Mouse (Mus musculus) midbrain, postnatal 0 days (tissue): ENCODE measurements at regions not wholly inside any gene's neighbourhood (a gene's known extent, or its start where the extent isn't known, plus 50 kb on each side); places are given as distances from the start of the nearest gene placed in this dataset.

Experiments used
- ATAC-seq: fragments of 200-750 bp; cut with Nextera tagmentation; 2 replicates; pipeline ENCODE4 v1.8.0; 2017; ENCODE audit warnings: moderate number of reproducible peaks, mild to moderate bottlenecking, moderate TSS enrichment, moderate library complexity; ENCODE audit not compliant: low FRiP score
- DNase-seq: peaks from one replicate; pipeline ENCODE4 v3.0.0-alpha.2; 2015; ENCODE audit warnings: low spot score
- H3K27ac ChIP-seq: fragments of 300-500 bp; sonication (generic); 2 replicates; pipeline ENCODE4 v1.5.1; 2014; ENCODE audit warnings: low read depth, mild to moderate bottlenecking, low read length, mixed read lengths
- H3K27me3 ChIP-seq: fragments of 300-500 bp; sonication (generic); 2 replicates; pipeline ENCODE4 v1.6.1; 2014; ENCODE audit warnings: low read length, control low read depth, mixed read lengths; ENCODE audit not compliant: insufficient read depth
- H3K36me3 ChIP-seq: fragments of 300-500 bp; sonication (generic); 2 replicates; pipeline ENCODE4 v1.6.1; 2014; ENCODE audit warnings: low read length, control low read depth, mixed read lengths; ENCODE audit not compliant: insufficient read depth
- H3K4me1 ChIP-seq: fragments of 300-500 bp; sonication (generic); 2 replicates; pipeline ENCODE4 v1.6.1; 2014; ENCODE audit warnings: mild to moderate bottlenecking, control low read depth, antibody characterized with exemption, low read length, mixed read lengths; ENCODE audit not compliant: insufficient read depth
- H3K4me2 ChIP-seq: fragments of 300-500 bp; sonication (generic); 2 replicates; pipeline ENCODE4 v1.6.1; 2014; ENCODE audit warnings: low read depth, mild to moderate bottlenecking, low read length, mixed read lengths; ENCODE audit not compliant: poor library complexity, severe bottlenecking
- H3K4me3 ChIP-seq: fragments of 300-500 bp; sonication (generic); 2 replicates; pipeline ENCODE4 v1.5.1; 2014; ENCODE audit warnings: low read depth, mild to moderate bottlenecking, low read length, moderate library complexity
- H3K9ac ChIP-seq: fragments of 300-500 bp; sonication (generic); replicated peaks from 2 replicates; pipeline ENCODE4 v1.6.1; 2014; ENCODE audit warnings: mild to moderate bottlenecking, low read length, moderate library complexity, mixed read lengths; ENCODE audit not compliant: poor library complexity, severe bottlenecking
- H3K9me3 ChIP-seq: fragments of 300-500 bp; sonication (generic); 2 replicates; pipeline ENCODE4 v1.6.1; 2016; ENCODE audit warnings: low read length, control low read depth
- CTCF ChIP-seq: IDR thresholded peaks from 2 replicates; pipeline ENCODE4 v1.5.1; 2016; ENCODE audit warnings: antibody characterized with exemption, mild to moderate bottlenecking
- WGBS: fragments of 180-500 bp; shearing (Covaris S2); extraction: QIAGEN DNeasy Blood & Tissue Kit; methylation state at CpG from one replicate; pipeline ENCODE4 v1.1.7; 2014; 5-methylcytosine and 5-hydroxymethylcytosine counted together

DNA sequence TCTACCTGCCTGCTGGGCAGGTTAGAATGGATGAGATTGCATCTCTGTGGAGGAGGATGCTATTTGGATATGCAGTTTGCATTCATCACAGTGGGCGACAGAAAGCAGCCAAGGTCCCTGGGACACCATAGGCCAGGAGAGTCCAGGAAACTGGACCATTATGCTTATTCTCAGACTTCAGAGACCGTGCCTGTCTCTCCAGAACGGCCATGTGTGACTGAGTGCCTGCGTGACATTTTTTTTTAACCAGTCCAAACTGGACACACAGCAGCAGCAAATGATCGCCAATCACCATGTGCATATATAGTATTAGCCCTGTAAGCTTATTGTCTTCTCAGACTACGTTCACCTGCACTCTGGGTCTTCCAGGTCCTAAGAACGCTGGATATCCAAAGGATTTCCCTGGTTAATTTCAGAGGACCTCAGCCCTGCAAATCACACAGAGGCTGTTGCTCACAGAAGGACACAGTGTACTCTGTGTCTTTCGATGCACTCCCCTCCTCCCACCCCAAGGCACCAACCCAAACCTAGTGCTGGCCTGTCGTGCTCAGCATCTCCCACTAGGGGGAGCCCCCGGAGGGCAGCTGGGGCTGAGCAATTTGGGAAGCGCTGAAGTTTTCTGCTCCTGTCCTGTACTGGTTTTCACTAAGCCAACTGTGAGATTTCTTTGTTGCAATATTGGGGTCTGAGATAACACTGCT is 312.9 kb upstream of the Ubash3b start:
- no peak overlapping the region for H3K9ac ChIP-seq
- H3K27me3 ChIP-seq, result no peaks in the 10 kb centered on the region
- no peaks in the 10 kb centered on the region for H3K9me3 ChIP-seq
- TF ChIP-seq CTCF, result peak; percentile 97
- DNase-seq (peak; percentile 89), ATAC-seq (peak; percentile 88)
- H3K4me3 ChIP-seq, result no peak overlapping the region
- 32% methylated on average over 11 of the region's 11 CpGs for WGBS
- H3K27ac ChIP-seq, result peak overlapping the region; percentile 57
- no peaks in the 10 kb centered on the region for H3K36me3 ChIP-seq
- H3K4me2 ChIP-seq, result peak overlapping the region; percentile 34
- peaks cover 2% of the 10 kb centered on the region for H3K4me1 ChIP-seq

DNA sequence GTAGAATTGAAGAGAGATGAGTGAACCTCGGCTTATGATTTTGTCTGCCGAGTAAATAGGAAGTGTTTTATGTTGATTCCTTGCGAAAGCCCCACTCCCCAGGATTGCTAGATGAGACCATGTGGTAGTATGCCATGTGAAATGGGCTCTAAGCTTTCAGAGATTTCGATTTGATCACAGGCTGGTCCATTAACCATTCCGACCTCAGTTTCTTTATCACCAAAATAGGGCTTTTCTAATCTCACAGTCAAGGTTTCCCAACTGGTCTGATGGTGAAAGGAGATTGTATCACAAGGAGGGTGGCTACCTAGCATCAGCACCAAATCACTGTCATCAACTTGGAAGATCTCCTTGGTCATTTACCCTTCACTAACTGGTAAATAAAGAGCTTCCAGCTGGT is 312.0 kb upstream of the Ubash3b start:
- no peak overlapping the region for H3K9ac ChIP-seq
- no peaks in the 10 kb centered on the region for H3K9me3 ChIP-seq
- no peak overlapping the region for H3K4me3 ChIP-seq
- H3K4me2 ChIP-seq, result no peak overlapping the region
- 0 out of 2 replicates have a peak overlapping the region, but pooled peaks have one; percentile 57 for H3K27ac ChIP-seq
- ATAC-seq (no peak), DNase-seq (no peak)
- H3K27me3 ChIP-seq, result no peaks in the 10 kb centered on the region
- no peaks in the 10 kb centered on the region for H3K36me3 ChIP-seq
- WGBS, result 86% methylated on average over 5 of the region's 5 CpGs
- TF ChIP-seq CTCF, result no peak
- peaks cover 2% of the 10 kb centered on the region for H3K4me1 ChIP-seq

DNA sequence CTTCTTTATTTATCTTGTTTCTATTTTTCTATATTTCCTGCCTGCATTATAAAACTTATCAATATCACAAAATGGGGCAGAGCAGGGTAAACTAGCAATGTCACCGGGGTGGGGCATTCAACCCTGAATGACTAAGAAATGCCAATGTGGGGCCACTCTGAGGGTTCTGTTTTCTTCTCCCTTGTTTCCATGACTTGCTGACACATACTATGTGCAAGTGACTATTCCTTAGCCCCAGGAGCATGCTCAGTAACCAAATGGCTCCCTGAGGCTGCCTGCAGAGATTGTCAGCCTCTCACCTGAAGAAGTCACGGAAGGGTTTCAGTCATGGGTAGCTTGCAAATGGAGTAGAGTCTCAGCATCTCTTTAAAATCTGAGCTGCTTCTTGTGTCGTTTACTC is 309.8 kb upstream of the Ubash3b start:
- TF ChIP-seq CTCF, result no peak
- Histone ChIP-seq H3K9me3 (no peaks in the 10 kb centered on the region), H3K36me3 (no peaks in the 10 kb centered on the region), H3K27me3 (no peaks in the 10 kb centered on the region), H3K4me1 (peaks cover 2% of the 10 kb centered on the region), H3K4me3 (no peak overlapping the region), H3K4me2 (no peak overlapping the region), H3K27ac (no peak overlapping the region), H3K9ac (no peak overlapping the region)
- no peak for DNase-seq
- no peak for ATAC-seq
- WGBS, result 95% methylated on average over 3 of the region's 3 CpGs

DNA sequence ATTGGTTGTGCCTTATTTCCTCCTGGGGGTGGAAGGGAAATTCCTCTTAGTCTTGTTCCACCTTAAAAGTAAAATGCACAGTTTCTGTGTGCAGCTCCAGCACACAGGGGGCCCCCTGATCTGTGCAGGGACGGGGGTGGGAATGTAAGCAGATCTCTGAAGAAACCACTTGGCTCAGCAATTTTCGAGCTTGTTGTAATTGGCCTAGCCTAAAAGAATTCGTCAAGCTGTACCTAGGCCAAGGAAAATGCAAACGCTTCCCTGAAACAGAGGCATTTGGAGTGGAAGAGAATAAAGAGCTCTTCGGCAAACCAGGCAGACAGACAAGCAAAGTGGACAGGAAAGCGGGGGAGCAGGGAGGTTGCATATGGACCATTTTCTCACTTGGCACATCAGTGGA is 308.5 kb upstream of the Ubash3b start:
- Histone ChIP-seq H3K4me3 (no peak overlapping the region), H3K4me2 (no peak overlapping the region), H3K9me3 (no peaks in the 10 kb centered on the region), H3K36me3 (no peaks in the 10 kb centered on the region), H3K4me1 (peaks cover 1% of the 10 kb centered on the region), H3K9ac (no peak overlapping the region), H3K27me3 (no peaks in the 10 kb centered on the region), H3K27ac (peak overlapping the region; percentile 34; the same call in 1 of the 2 replicates)
- no peak for ATAC-seq
- 51% methylated on average over 6 of the region's 6 CpGs for WGBS
- TF ChIP-seq CTCF, result no peak
- DNase-seq, result peak; percentile 46

DNA sequence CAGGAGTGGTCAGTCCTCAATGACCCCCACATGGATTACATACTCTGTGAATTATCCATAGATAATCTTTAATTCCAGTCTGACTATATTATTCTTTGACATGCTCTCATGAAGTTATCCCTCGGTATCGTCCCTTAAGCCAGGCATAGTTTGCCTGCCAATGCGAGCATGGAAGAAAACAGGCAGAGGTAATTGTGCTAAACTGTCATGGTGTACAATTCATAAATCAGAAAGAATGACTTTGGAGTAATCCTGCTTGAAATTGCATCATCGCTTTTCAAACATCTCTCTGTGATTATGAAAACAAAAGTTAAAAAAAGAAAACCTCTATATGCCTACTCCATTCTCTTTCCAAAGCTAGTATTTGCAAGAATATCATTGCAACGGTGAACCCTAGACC is 307.9 kb upstream of the Ubash3b start:
- H3K9ac ChIP-seq, result no peak overlapping the region
- H3K4me3 ChIP-seq, result no peak overlapping the region
- ATAC-seq (no peak), DNase-seq (no peak)
- H3K4me2 ChIP-seq, result no peak overlapping the region
- no peaks in the 10 kb centered on the region for H3K9me3 ChIP-seq
- WGBS, result 60% methylated on average over 5 of the region's 5 CpGs
- TF ChIP-seq CTCF, result no peak
- no peaks in the 10 kb centered on the region for H3K27me3 ChIP-seq
- no peak overlapping the region for H3K27ac ChIP-seq
- H3K36me3 ChIP-seq, result no peaks in the 10 kb centered on the region
- no peaks in the 10 kb centered on the region; the same call in 1 of the 2 replicates for H3K4me1 ChIP-seq

DNA sequence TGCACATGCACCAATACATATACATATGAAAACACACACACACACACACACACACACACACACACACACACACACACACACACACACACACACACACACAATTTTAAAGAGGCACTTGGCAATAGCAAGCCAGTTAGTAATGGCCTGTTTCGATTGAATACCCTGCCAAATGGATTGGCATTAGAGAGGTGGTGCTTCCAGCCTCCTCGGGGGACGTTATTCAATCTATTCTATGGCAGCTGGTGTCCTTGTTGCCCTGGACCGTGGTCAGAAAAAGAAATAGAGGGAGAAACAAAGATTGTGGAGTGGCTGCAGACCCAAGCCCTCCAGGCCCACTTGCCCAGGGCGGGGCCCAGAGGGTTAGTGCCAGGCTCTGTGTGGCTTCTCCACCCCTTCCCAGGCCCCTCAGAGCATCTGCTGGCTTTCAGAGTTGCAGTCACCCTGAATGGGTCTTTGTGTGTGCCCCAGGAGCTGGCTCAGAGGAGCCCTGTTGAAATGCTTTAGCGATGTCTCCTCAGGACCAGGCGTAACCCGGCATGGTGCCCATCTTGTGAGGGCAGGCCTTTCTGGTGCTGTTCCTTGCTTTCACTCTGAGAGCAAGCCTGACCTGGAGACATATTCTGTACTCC is 302.7 kb upstream of the Ubash3b start:
- WGBS, result 40% methylated on average over 8 of the region's 8 CpGs

More for the DNA sequence above, 302.7 kb upstream of the Ubash3b start:
- no peaks in the 10 kb centered on the region for H3K4me1 ChIP-seq
- ATAC-seq (peak; percentile 88), DNase-seq (peak; percentile 92)
- H3K4me2 ChIP-seq, result no peak overlapping the region
- no peak overlapping the region for H3K9ac ChIP-seq
- no peak for TF ChIP-seq CTCF
- no peak overlapping the region for H3K4me3 ChIP-seq
- 0 out of 2 replicates have a peak overlapping the region, but pooled peaks have one; percentile 1 for H3K27ac ChIP-seq
- H3K9me3 ChIP-seq, result no peaks in the 10 kb centered on the region
- H3K27me3 ChIP-seq, result no peaks in the 10 kb centered on the region
- H3K36me3 ChIP-seq, result no peaks in the 10 kb centered on the region
